Mouse (Mus musculus): ENCODE data around the gene Spry2. TPM values are rescaled to one million over a fixed set of nuclear protein-coding genes. Genes with fewer than 3 reads are reported as not detected.

Spry2 gene
- polyA plus RNA-seq, 1 experiment, result 1.3 TPM

- Histone ChIP-seq H3K27ac (ENCODE audit: control insufficient read depth, insufficient read depth, low read depth, low read length) (no peak overlapping the region), H3K36me3 (ENCODE audit: control insufficient read depth, insufficient read depth, low read length) (no peaks in the 10 kb centered on the region), H3K4me3 (ENCODE audit: control insufficient read depth, low read depth, low read length) (no peak overlapping the region; the same call in 1 of the 2 replicates), H3K4me1 (ENCODE audit: control insufficient read depth, insufficient read depth, low read length) (peaks cover 17% of the 10 kb centered on the region), H3K27me3 (ENCODE audit: control insufficient read depth, insufficient read depth, low read length) (no peaks in the 10 kb centered on the region)
- no peak for TF ChIP-seq POLR2A (IDR thresholded peaks at IDR 0.05; ENCODE audit: control insufficient read depth, low read depth, low read length)
Measured at GRCm38 (mm10) chr14:105899116-105899515, 2.5 kb upstream of the Spry2 start.

GRCm38 (mm10) chr14:105898266-105899111, 1.9 kb upstream of the Spry2 start:
- Histone ChIP-seq H3K27ac (ENCODE audit: control insufficient read depth, insufficient read depth, low read depth, low read length) (no peak overlapping the region), H3K36me3 (ENCODE audit: control insufficient read depth, insufficient read depth, low read length) (no peaks in the 10 kb centered on the region), H3K27me3 (ENCODE audit: control insufficient read depth, insufficient read depth, low read length) (no peaks in the 10 kb centered on the region), H3K4me3 (ENCODE audit: control insufficient read depth, low read depth, low read length) (peak overlapping the region; percentile 46), H3K4me1 (ENCODE audit: control insufficient read depth, insufficient read depth, low read length) (peaks cover 20% of the 10 kb centered on the region)
- TF ChIP-seq POLR2A (IDR thresholded peaks at IDR 0.05; ENCODE audit: control insufficient read depth, low read depth, low read length) (peak; percentile 33; the same call in 1 of the 2 replicates), CTCF (IDR thresholded peaks at IDR 0.05; ENCODE audit: control insufficient read depth, insufficient read depth, insufficient replicate concordance, low read depth, low read length) (peak; percentile 92)

- peaks cover 28% of the 10 kb centered on the region for H3K4me1 ChIP-seq (ENCODE audit: control insufficient read depth, insufficient read depth, low read length)
- H3K36me3 ChIP-seq (ENCODE audit: control insufficient read depth, insufficient read depth, low read length), result no peaks in the 10 kb centered on the region
- no peak overlapping the region for H3K27ac ChIP-seq (ENCODE audit: control insufficient read depth, insufficient read depth, low read depth, low read length)
- peak overlapping the region; percentile 79 for H3K4me3 ChIP-seq (ENCODE audit: control insufficient read depth, low read depth, low read length)
- no peaks in the 10 kb centered on the region for H3K27me3 ChIP-seq (ENCODE audit: control insufficient read depth, insufficient read depth, low read length)
- TF ChIP-seq POLR2A (IDR thresholded peaks at IDR 0.05; ENCODE audit: control insufficient read depth, low read depth, low read length) (no peak), CTCF (IDR thresholded peaks at IDR 0.05; ENCODE audit: control insufficient read depth, insufficient read depth, insufficient replicate concordance, low read depth, low read length) (no peak)
Measured at GRCm38 (mm10) chr14:105897569-105898101, 1.0 kb upstream of the Spry2 start.

- Histone ChIP-seq H3K4me1 (ENCODE audit: control insufficient read depth, insufficient read depth, low read length) (peaks cover 28% of the 10 kb centered on the region), H3K27ac (ENCODE audit: control insufficient read depth, insufficient read depth, low read depth, low read length) (peak overlapping the region; percentile 65), H3K4me3 (ENCODE audit: control insufficient read depth, low read depth, low read length) (peak overlapping the region; percentile 83), H3K36me3 (ENCODE audit: control insufficient read depth, insufficient read depth, low read length) (no peaks in the 10 kb centered on the region), H3K27me3 (ENCODE audit: control insufficient read depth, insufficient read depth, low read length) (no peaks in the 10 kb centered on the region)
- TF ChIP-seq CTCF (IDR thresholded peaks at IDR 0.05; ENCODE audit: control insufficient read depth, insufficient read depth, insufficient replicate concordance, low read depth, low read length), result no peak
- TF ChIP-seq POLR2A (IDR thresholded peaks at IDR 0.05; ENCODE audit: control insufficient read depth, low read depth, low read length), result 0 out of 2 replicates have a peak, but pooled peaks have one; percentile 18
Measured at GRCm38 (mm10) chr14:105895961-105896651, 513 bp downstream of the Spry2 start.

GRCm38 (mm10) chr14:105894971-105895873, 1.4 kb downstream of the Spry2 start:
- peaks cover 28% of the 10 kb centered on the region for H3K4me1 ChIP-seq (ENCODE audit: control insufficient read depth, insufficient read depth, low read length)
- H3K27me3 ChIP-seq (ENCODE audit: control insufficient read depth, insufficient read depth, low read length), result no peaks in the 10 kb centered on the region
- H3K4me3 ChIP-seq (ENCODE audit: control insufficient read depth, low read depth, low read length), result peak overlapping the region; percentile 83
- H3K27ac ChIP-seq (ENCODE audit: control insufficient read depth, insufficient read depth, low read depth, low read length), result no peak overlapping the region; the same call in 1 of the 2 replicates
- TF ChIP-seq POLR2A (IDR thresholded peaks at IDR 0.05; ENCODE audit: control insufficient read depth, low read depth, low read length) (no peak), CTCF (IDR thresholded peaks at IDR 0.05; ENCODE audit: control insufficient read depth, insufficient read depth, insufficient replicate concordance, low read depth, low read length) (no peak)
- no peaks in the 10 kb centered on the region for H3K36me3 ChIP-seq (ENCODE audit: control insufficient read depth, insufficient read depth, low read length)

GRCm38 (mm10) chr14:105893623-105893995, 3.0 kb downstream of the Spry2 start:
- Histone ChIP-seq H3K4me3 (ENCODE audit: control insufficient read depth, low read depth, low read length) (no peak overlapping the region), H3K36me3 (ENCODE audit: control insufficient read depth, insufficient read depth, low read length) (no peaks in the 10 kb centered on the region), H3K27ac (ENCODE audit: control insufficient read depth, insufficient read depth, low read depth, low read length) (no peak overlapping the region), H3K4me1 (ENCODE audit: control insufficient read depth, insufficient read depth, low read length) (peaks cover 24% of the 10 kb centered on the region), H3K27me3 (ENCODE audit: control insufficient read depth, insufficient read depth, low read length) (no peaks in the 10 kb centered on the region)
- TF ChIP-seq POLR2A (IDR thresholded peaks at IDR 0.05; ENCODE audit: control insufficient read depth, low read depth, low read length), result no peak
- TF ChIP-seq CTCF (IDR thresholded peaks at IDR 0.05; ENCODE audit: control insufficient read depth, insufficient read depth, insufficient replicate concordance, low read depth, low read length), result no peak
